Mouse (Mus musculus): ENCODE data around the gene Rbbp4. TPM values are rescaled to one million over a fixed set of nuclear protein-coding genes. Genes with fewer than 3 reads are reported as not detected.

Gene Rbbp4
- polyA plus RNA-seq, 1 experiment = 195 TPM

DNA sequence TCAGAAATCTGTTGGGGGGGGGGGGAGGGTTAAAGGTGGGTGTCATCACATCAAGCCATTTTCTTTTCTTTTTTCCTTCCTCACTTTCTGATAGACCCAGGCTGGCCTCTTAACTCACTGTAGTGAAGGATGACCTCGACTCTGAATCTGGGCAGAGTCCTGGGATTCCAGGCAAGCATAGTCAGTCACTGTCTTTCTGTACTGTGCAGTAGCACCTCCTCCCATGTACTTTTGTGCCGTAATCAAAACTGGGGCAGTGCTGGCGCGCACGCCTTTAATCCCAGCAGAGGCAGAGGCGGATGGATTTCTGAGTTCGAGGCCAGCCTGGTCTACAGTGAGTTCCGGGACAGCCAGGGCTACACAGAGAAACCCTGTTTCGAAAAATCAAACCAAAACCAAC is 31.4 kb downstream of the Rbbp4 start:
- peaks cover under 1% of the 10 kb centered on the region for H3K79me3 ChIP-seq (ENCODE audit: low read depth)
- H3K4me3 ChIP-seq (ENCODE audit: insufficient read depth, poor library complexity, severe bottlenecking) = no peak overlapping the region
- no peaks in the 10 kb centered on the region for H3K27me3 ChIP-seq (ENCODE audit: control insufficient read depth, insufficient read depth, insufficient read length)
- peaks cover 5% of the 10 kb centered on the region for H3K79me2 ChIP-seq (ENCODE audit: control insufficient read depth, insufficient read depth)
- H3ac ChIP-seq (ENCODE audit: control insufficient read depth, insufficient read length, low read depth) = no peak overlapping the region
- TF ChIP-seq USF1 (IDR thresholded peaks at IDR 0.05; ENCODE audit: low read depth) = no peak
- no peak for TF ChIP-seq MAX (IDR thresholded peaks at IDR 0.05)
- no peak for TF ChIP-seq CEBPB (IDR thresholded peaks at IDR 0.05; ENCODE audit: low read depth)
- no peak for TF ChIP-seq MYOG (IDR thresholded peaks at IDR 0.05; ENCODE audit: control insufficient read depth, extremely low read depth, insufficient read length)
- no peak for TF ChIP-seq MYOD1 (IDR thresholded peaks at IDR 0.05; ENCODE audit: control insufficient read depth, insufficient read length, low read depth)
- TF ChIP-seq FOSL1 (IDR thresholded peaks at IDR 0.05; ENCODE audit: insufficient read depth, low read length, poor library complexity, severe bottlenecking) = no peak
- peaks cover 57% of the 10 kb centered on the region for H3K36me3 ChIP-seq (ENCODE audit: control insufficient read depth, insufficient read depth)

DNA sequence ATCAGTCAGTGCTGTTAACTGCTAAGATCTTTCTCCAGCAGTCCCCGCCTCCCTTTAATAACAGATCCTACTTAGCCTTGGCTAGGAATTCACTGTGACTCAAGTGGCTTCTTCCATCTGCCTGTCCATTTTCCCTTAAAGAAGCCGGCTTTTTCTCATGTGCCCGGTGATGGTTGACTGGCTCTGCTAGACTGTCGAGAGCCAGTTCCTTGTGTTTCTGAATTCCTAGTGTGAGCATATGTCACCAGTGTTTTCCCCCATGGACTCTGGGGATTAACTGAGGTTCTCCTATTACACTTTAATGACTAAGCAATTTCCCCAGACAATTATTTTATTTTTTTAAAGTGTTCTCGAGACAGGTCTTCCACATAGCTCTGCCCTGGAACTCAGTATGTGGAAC is 31.8 kb downstream of the Rbbp4 start:
- H3ac ChIP-seq (ENCODE audit: control insufficient read depth, insufficient read length, low read depth) = no peak overlapping the region
- peaks cover 53% of the 10 kb centered on the region for H3K36me3 ChIP-seq (ENCODE audit: control insufficient read depth, insufficient read depth)
- H3K27me3 ChIP-seq (ENCODE audit: control insufficient read depth, insufficient read depth, insufficient read length) = no peaks in the 10 kb centered on the region
- no peak for TF ChIP-seq MYOG (IDR thresholded peaks at IDR 0.05; ENCODE audit: control insufficient read depth, extremely low read depth, insufficient read length)
- TF ChIP-seq USF1 (IDR thresholded peaks at IDR 0.05; ENCODE audit: low read depth) = no peak
- no peak for TF ChIP-seq MYOD1 (IDR thresholded peaks at IDR 0.05; ENCODE audit: control insufficient read depth, insufficient read length, low read depth)
- no peak for TF ChIP-seq FOSL1 (IDR thresholded peaks at IDR 0.05; ENCODE audit: insufficient read depth, low read length, poor library complexity, severe bottlenecking)
- no peak for TF ChIP-seq MAX (IDR thresholded peaks at IDR 0.05)
- no peak for TF ChIP-seq CTCF (IDR thresholded peaks at IDR 0.05; ENCODE audit: control insufficient read depth, insufficient read depth, insufficient read length)
- TF ChIP-seq CEBPB (IDR thresholded peaks at IDR 0.05; ENCODE audit: low read depth) = no peak
- no peak overlapping the region for H3K4me3 ChIP-seq (ENCODE audit: insufficient read depth, poor library complexity, severe bottlenecking)
- peaks cover 1% of the 10 kb centered on the region for H3K79me3 ChIP-seq (ENCODE audit: low read depth)
- H3K79me2 ChIP-seq (ENCODE audit: control insufficient read depth, insufficient read depth) = peaks cover 1% of the 10 kb centered on the region

DNA sequence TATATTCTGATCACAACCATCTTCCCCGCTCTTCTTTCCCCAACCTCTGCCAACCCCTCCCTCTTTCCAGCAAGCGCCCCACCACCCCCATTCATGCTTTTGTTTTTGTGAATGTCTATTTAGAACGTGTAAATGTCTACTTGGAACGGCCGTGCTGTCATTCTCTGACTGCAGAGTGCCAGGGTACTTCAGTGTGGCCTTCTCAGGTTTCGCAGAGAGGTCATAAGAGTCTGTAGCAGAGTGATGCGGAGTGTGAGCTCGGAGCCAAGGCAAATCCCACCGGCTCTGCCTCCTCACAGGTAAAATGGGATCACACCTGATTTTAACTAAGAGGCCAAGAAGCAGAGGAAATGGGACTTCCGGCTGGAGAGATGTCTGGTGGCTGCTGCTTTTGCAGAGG is 36.0 kb downstream of the Rbbp4 start:
- Histone ChIP-seq H3ac (ENCODE audit: control insufficient read depth, insufficient read length, low read depth) (no peak overlapping the region), H3K27me3 (ENCODE audit: control insufficient read depth, insufficient read depth, insufficient read length) (no peaks in the 10 kb centered on the region), H3K4me3 (ENCODE audit: insufficient read depth, poor library complexity, severe bottlenecking) (no peak overlapping the region), H3K79me2 (ENCODE audit: control insufficient read depth, insufficient read depth) (peaks cover 4% of the 10 kb centered on the region), H3K79me3 (ENCODE audit: low read depth) (peaks cover 1% of the 10 kb centered on the region), H3K36me3 (ENCODE audit: control insufficient read depth, insufficient read depth) (peaks cover 18% of the 10 kb centered on the region)
- no peak for TF ChIP-seq MYOD1 (IDR thresholded peaks at IDR 0.05; ENCODE audit: control insufficient read depth, insufficient read length, low read depth)
- no peak for TF ChIP-seq MYOG (IDR thresholded peaks at IDR 0.05; ENCODE audit: control insufficient read depth, extremely low read depth, insufficient read length)
- no peak for TF ChIP-seq USF1 (IDR thresholded peaks at IDR 0.05; ENCODE audit: low read depth)
- no peak for TF ChIP-seq CTCF (IDR thresholded peaks at IDR 0.05; ENCODE audit: control insufficient read depth, insufficient read depth, insufficient read length)
- TF ChIP-seq CEBPB (IDR thresholded peaks at IDR 0.05; ENCODE audit: low read depth) = no peak
- TF ChIP-seq FOSL1 (IDR thresholded peaks at IDR 0.05; ENCODE audit: insufficient read depth, low read length, poor library complexity, severe bottlenecking) = no peak
- no peak for TF ChIP-seq MAX (IDR thresholded peaks at IDR 0.05)

- Histone ChIP-seq H3K79me3 (ENCODE audit: low read depth) (peaks cover 1% of the 10 kb centered on the region), H3ac (ENCODE audit: control insufficient read depth, insufficient read length, low read depth) (no peak overlapping the region), H3K36me3 (ENCODE audit: control insufficient read depth, insufficient read depth) (peaks cover 16% of the 10 kb centered on the region), H3K79me2 (ENCODE audit: control insufficient read depth, insufficient read depth) (peaks cover 4% of the 10 kb centered on the region), H3K4me3 (ENCODE audit: insufficient read depth, poor library complexity, severe bottlenecking) (no peak overlapping the region), H3K27me3 (ENCODE audit: control insufficient read depth, insufficient read depth, insufficient read length) (no peaks in the 10 kb centered on the region)
- no peak for TF ChIP-seq CEBPB (IDR thresholded peaks at IDR 0.05; ENCODE audit: low read depth)
- TF ChIP-seq FOSL1 (IDR thresholded peaks at IDR 0.05; ENCODE audit: insufficient read depth, low read length, poor library complexity, severe bottlenecking) = no peak
- TF ChIP-seq CTCF (IDR thresholded peaks at IDR 0.05; ENCODE audit: control insufficient read depth, insufficient read depth, insufficient read length) = no peak
- TF ChIP-seq MYOG (IDR thresholded peaks at IDR 0.05; ENCODE audit: control insufficient read depth, extremely low read depth, insufficient read length) = no peak
- no peak for TF ChIP-seq MAX (IDR thresholded peaks at IDR 0.05)
- TF ChIP-seq MYOD1 (IDR thresholded peaks at IDR 0.05; ENCODE audit: control insufficient read depth, insufficient read length, low read depth) = no peak
- no peak for TF ChIP-seq USF1 (IDR thresholded peaks at IDR 0.05; ENCODE audit: low read depth)
Observed at GRCm38 (mm10) chr4:129297724-129298123, 37.4 kb downstream of the Rbbp4 start.

- TF ChIP-seq CEBPB (IDR thresholded peaks at IDR 0.05; ENCODE audit: low read depth) (no peak), MYOG (IDR thresholded peaks at IDR 0.05; ENCODE audit: control insufficient read depth, extremely low read depth, insufficient read length) (no peak), CTCF (IDR thresholded peaks at IDR 0.05; ENCODE audit: control insufficient read depth, insufficient read depth, insufficient read length) (no peak), USF1 (IDR thresholded peaks at IDR 0.05; ENCODE audit: low read depth) (no peak), MYOD1 (IDR thresholded peaks at IDR 0.05; ENCODE audit: control insufficient read depth, insufficient read length, low read depth) (no peak), FOSL1 (IDR thresholded peaks at IDR 0.05; ENCODE audit: insufficient read depth, low read length, poor library complexity, severe bottlenecking) (no peak), MAX (IDR thresholded peaks at IDR 0.05) (no peak)
- H3ac ChIP-seq (ENCODE audit: control insufficient read depth, insufficient read length, low read depth) = no peak overlapping the region
Observed at GRCm38 (mm10) chr4:129296066-129296465, 39.1 kb downstream of the Rbbp4 start.

GRCm38 (mm10) chr4:129295188-129295587 is 40.0 kb downstream of the Rbbp4 start:
- Histone ChIP-seq H3K27me3 (ENCODE audit: control insufficient read depth, insufficient read depth, insufficient read length) (no peaks in the 10 kb centered on the region), H3K79me2 (ENCODE audit: control insufficient read depth, insufficient read depth) (peaks cover 18% of the 10 kb centered on the region), H3K4me3 (ENCODE audit: insufficient read depth, poor library complexity, severe bottlenecking) (no peak overlapping the region), H3K36me3 (ENCODE audit: control insufficient read depth, insufficient read depth) (peaks cover 12% of the 10 kb centered on the region), H3ac (ENCODE audit: control insufficient read depth, insufficient read length, low read depth) (no peak overlapping the region), H3K79me3 (ENCODE audit: low read depth) (peaks cover 5% of the 10 kb centered on the region)
- TF ChIP-seq CTCF (IDR thresholded peaks at IDR 0.05; ENCODE audit: control insufficient read depth, insufficient read depth, insufficient read length) (no peak), MAX (IDR thresholded peaks at IDR 0.05) (no peak), CEBPB (IDR thresholded peaks at IDR 0.05; ENCODE audit: low read depth) (no peak), FOSL1 (IDR thresholded peaks at IDR 0.05; ENCODE audit: insufficient read depth, low read length, poor library complexity, severe bottlenecking) (no peak), MYOD1 (IDR thresholded peaks at IDR 0.05; ENCODE audit: control insufficient read depth, insufficient read length, low read depth) (no peak), MYOG (IDR thresholded peaks at IDR 0.05; ENCODE audit: control insufficient read depth, extremely low read depth, insufficient read length) (no peak), USF1 (IDR thresholded peaks at IDR 0.05; ENCODE audit: low read depth) (no peak)

More at GRCm38 (mm10) chr4:129296066-129296465, 39.1 kb downstream of the Rbbp4 start:
- Histone ChIP-seq H3K79me2 (ENCODE audit: control insufficient read depth, insufficient read depth) (peaks cover 12% of the 10 kb centered on the region), H3K36me3 (ENCODE audit: control insufficient read depth, insufficient read depth) (peaks cover 16% of the 10 kb centered on the region), H3K79me3 (ENCODE audit: low read depth) (peaks cover 4% of the 10 kb centered on the region), H3K27me3 (ENCODE audit: control insufficient read depth, insufficient read depth, insufficient read length) (no peaks in the 10 kb centered on the region), H3K4me3 (ENCODE audit: insufficient read depth, poor library complexity, severe bottlenecking) (no peak overlapping the region)

Data from C2C12 (cell line).